Mouse (Mus musculus): Measurements from ENCODE around the gene Gm12258.

DNA sequence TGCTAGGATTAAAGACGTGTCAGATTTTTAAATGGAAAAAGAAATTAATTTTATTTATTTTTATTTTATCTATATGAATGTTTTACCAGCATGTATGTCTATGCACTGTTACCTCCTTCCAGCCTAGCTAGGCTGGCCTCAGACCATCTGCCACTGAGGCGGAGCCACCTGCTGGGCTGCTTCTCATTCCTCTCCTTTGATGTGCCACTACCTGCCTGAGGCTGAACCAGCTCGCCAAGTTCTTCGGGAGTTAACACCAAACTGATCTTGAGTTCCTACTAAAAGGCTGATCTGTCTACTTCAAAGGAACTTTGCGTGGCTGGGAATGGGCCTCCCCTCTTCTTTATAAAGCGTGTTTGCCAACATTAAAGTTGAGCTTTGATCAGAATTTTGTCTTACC is 47.5 kb downstream of the Gm12258 start:
- TF ChIP-seq ZNF384 (IDR thresholded peaks at IDR 0.05; ENCODE audit: low read depth, low read length) (no peak), ZC3H11A (IDR thresholded peaks at IDR 0.05; ENCODE audit: borderline replicate concordance, low read depth, low read length) (no peak), CHD2 (IDR thresholded peaks at IDR 0.05; ENCODE audit: low read depth, low read length) (no peak), MAFK (IDR thresholded peaks at IDR 0.05; ENCODE audit: insufficient read depth, low read depth, low read length) (no peak), HCFC1 (IDR thresholded peaks at IDR 0.05; ENCODE audit: borderline replicate concordance, insufficient read depth, low read length) (no peak)
